Comparison of ENCODE assay signal across 7 mouse cellular contexts in the genomic region with DNA sequence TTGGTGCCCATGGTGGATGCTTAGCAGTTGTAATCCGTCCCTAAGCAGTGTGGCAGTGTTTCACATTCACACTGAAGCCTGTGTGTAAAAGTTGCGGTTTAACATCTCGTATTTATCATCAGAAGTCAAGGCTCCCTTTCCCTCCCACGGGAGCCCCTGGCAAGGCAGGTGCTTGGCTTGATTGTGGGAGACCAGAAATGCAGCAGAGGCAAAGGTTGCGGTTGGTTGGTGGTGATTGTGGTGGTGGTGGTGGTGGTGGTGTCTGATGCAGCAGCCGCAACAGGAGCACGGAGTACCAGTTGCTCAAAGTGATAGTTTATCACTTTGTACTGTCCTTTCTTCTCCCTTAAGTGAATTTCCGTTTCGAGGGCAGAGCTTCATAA. TPM values are rescaled to one million over a fixed set of nuclear protein-coding genes. Genes with fewer than 3 reads are reported as not detected.
DNase-seq lines count a peak whose midpoint lies in the region; ATAC-seq lines count a peak whose summit lies in the region.

No protein-coding gene starts in this region.

- WGBS in forebrain, embryonic 13.5 days: 22% methylated on average over 9 of the region's 9 CpGs
- whole genome bisulfite sequencing in liver, embryonic 16.5 days (ENCODE audit: insufficient replicate concordance): 5% methylated on average over 9 of the region's 9 CpGs

- H3K4me3 ChIP-seq in megakaryocyte, embryonic 14.5 days (replicated peaks): peak overlapping the region; percentile 88
- peak overlapping the region; percentile 74 for H3K4me3 ChIP-seq in forebrain, embryonic 13.5 days
- H3K4me3 ChIP-seq in liver, embryonic 16.5 days (ENCODE audit: low read depth, low read length): peak overlapping the region; percentile 58

- peak; percentile 29 for DNase-seq in thymus, postnatal 25 days
- no peak for DNase-seq in cerebellum, postnatal 14 days

- peaks cover 18% of the 10 kb centered on the region for H3K4me1 ChIP-seq in megakaryocyte, embryonic 14.5 days
- peaks cover 16% of the 10 kb centered on the region for H3K4me1 ChIP-seq in forebrain, embryonic 13.5 days
- H3K4me1 ChIP-seq in liver, embryonic 16.5 days (ENCODE audit: control insufficient read depth, low read depth, low read length): no peaks in the 10 kb centered on the region; the same call in 1 of the 2 replicates

- peak overlapping the region; percentile 70 for H3K27ac ChIP-seq in forebrain, embryonic 13.5 days
- H3K27ac ChIP-seq in liver, embryonic 16.5 days (ENCODE audit: low read length): no peak overlapping the region

- H3K36me3 ChIP-seq in megakaryocyte, embryonic 14.5 days (replicated peaks; ENCODE audit: low read length): no peaks in the 10 kb centered on the region
- H3K36me3 ChIP-seq in forebrain, embryonic 13.5 days (ENCODE audit: poor library complexity, severe bottlenecking): no peaks in the 10 kb centered on the region
- no peaks in the 10 kb centered on the region for H3K36me3 ChIP-seq in liver, embryonic 16.5 days (ENCODE audit: control insufficient read depth, insufficient read depth)

- peaks cover 64% of the 10 kb centered on the region for H3K27me3 ChIP-seq in megakaryocyte, embryonic 14.5 days (replicated peaks)
- H3K27me3 ChIP-seq in forebrain, embryonic 13.5 days: no peaks in the 10 kb centered on the region
- peaks cover 27% of the 10 kb centered on the region for H3K27me3 ChIP-seq in liver, embryonic 16.5 days (ENCODE audit: control insufficient read depth, insufficient read depth, low read depth, low read length)

- peak overlapping the region; percentile 80 for H3K4me2 ChIP-seq in forebrain, embryonic 13.5 days
- H3K4me2 ChIP-seq in liver, embryonic 16.5 days (ENCODE audit: low read depth, low read length): peak overlapping the region; percentile 76

- no peak for ATAC-seq in megakaryocyte, adult 5-6 weeks (ENCODE audit: poor library complexity, severe bottlenecking)
- ATAC-seq in forebrain, embryonic 13.5 days: peak; percentile 42
- no peak for ATAC-seq in liver, embryonic 16.5 days (ENCODE audit: low read depth)
- ATAC-seq in inflammation-experienced regulatory T-cells, adult 6 months: no peak

- H3K9me3 ChIP-seq in megakaryocyte, embryonic 14.5 days: no peaks in the 10 kb centered on the region
- H3K9me3 ChIP-seq in forebrain, embryonic 13.5 days (replicated peaks): no peaks in the 10 kb centered on the region
- no peaks in the 10 kb centered on the region for H3K9me3 ChIP-seq in liver, embryonic 16.5 days (replicated peaks; ENCODE audit: control insufficient read depth, low read length)

- peak overlapping the region; percentile 90; the same call in 1 of the 2 replicates for H3K9ac ChIP-seq in forebrain, embryonic 13.5 days
- H3K9ac ChIP-seq in liver, embryonic 16.5 days (ENCODE audit: low read depth, low read length): no peak overlapping the region

RNA-seq across cellular contexts. Expression of gene Rnf182, which starts 0.3 kb away (rescaled TPM):
- polyA plus RNA-seq in megakaryocyte, embryonic 14.5 days (2012; ENCODE audit: insufficient read depth, low replicate concordance): not detected in 2 replicates
- not detected in 2 replicates for total RNA-seq in megakaryocyte, adult 5-6 weeks (2015)
- total RNA-seq in megakaryocyte, adult 5-6 weeks (2017): not detected in 2 replicates
- polyA plus RNA-seq in forebrain, embryonic 13.5 days (2015; fragmentation: Nextera tagmentation; extraction: Ambion mirVana): 24.8 and 26.3 TPM in 2 replicates
- polyA plus RNA-seq in liver, embryonic 16.5 days (2015; fragmentation: Nextera tagmentation; extraction: Ambion mirVana): not detected in 2 replicates
- not detected for polyA plus RNA-seq in inflammation-experienced regulatory T-cells, adult 6 months (2017; shearing (Covaris generic))

RNA-seq across cellular contexts. Expression of gene Mcur1, which starts 55.2 kb away (rescaled TPM):
- 7.8 and 17.5 TPM in 2 replicates for polyA plus RNA-seq in megakaryocyte, embryonic 14.5 days (2012; ENCODE audit: insufficient read depth, low replicate concordance)
- 28.5 and 35.3 TPM in 2 replicates for total RNA-seq in megakaryocyte, adult 5-6 weeks (2015)
- 21.3 and 25.6 TPM in 2 replicates for total RNA-seq in megakaryocyte, adult 5-6 weeks (2017)
- 9.3 and 9.6 TPM in 2 replicates for polyA plus RNA-seq in forebrain, embryonic 13.5 days (2015; fragmentation: Nextera tagmentation; extraction: Ambion mirVana)
- 4.9 and 5.4 TPM in 2 replicates for polyA plus RNA-seq in liver, embryonic 16.5 days (2015; fragmentation: Nextera tagmentation; extraction: Ambion mirVana)
- 10 to 100 TPM in 2 of 3 experiments, 1 to 10 TPM in 1; 7.1 to 19.0 (median 17.0) TPM for polyA plus RNA-seq in inflammation-experienced regulatory T-cells, adult 6 months (2017; shearing (Covaris generic))

Comparison
In these comparisons a context has a peak if more than half of its experiments do, and no peak if none do; other contexts are left out.
1. RNA of gene Rnf182, which starts 0.3 kb away (polyA plus RNA-seq): 24.8 to 26.3 TPM in forebrain, embryonic 13.5 days; not detected in liver, embryonic 16.5 days, not detected in megakaryocyte, embryonic 14.5 days and not detected in inflammation-experienced regulatory T-cells, adult 6 months; every median in the first group is over 10 times any median in the second.
2. Peak in every context shown above with its lines, with median percentiles within 50 percentile points of each other: H3K4me3 ChIP-seq.